Mouse (Mus musculus) intestine, postnatal 0 days (tissue): ENCODE measurements at regions not wholly inside any gene's neighbourhood (a gene's known extent, or its start where the extent isn't known, plus 50 kb on each side); places are given as distances from the start of the nearest gene placed in this dataset.
"Not testable (repeated sequence)": the region's sequence is repeated elsewhere in the genome, so short reads cannot be mapped to it uniquely, and the experiment has no call there.

ENCODE experiments used
- ATAC-seq: fragments of 200-750 bp; cut with Nextera tagmentation; 2 replicates; pipeline ENCODE4 v1.8.0; 2017; ENCODE audit warnings: mild to moderate bottlenecking, moderate TSS enrichment, moderate library complexity
- H3K27ac ChIP-seq: fragments of 300-500 bp; sonication (generic); 2 replicates; pipeline ENCODE4 v1.5.1; 2014; ENCODE audit warnings: mild to moderate bottlenecking, low read depth, low read length, moderate library complexity
- H3K27me3 ChIP-seq: fragments of 300-500 bp; sonication (generic); replicated peaks from 2 replicates; pipeline ENCODE4 v1.6.1; 2014; ENCODE audit warnings: low read length, mixed read lengths; ENCODE audit not compliant: control insufficient read depth, insufficient read depth
- H3K36me3 ChIP-seq: fragments of 300-500 bp; sonication (generic); 2 replicates; pipeline ENCODE4 v1.6.1; 2014; ENCODE audit warnings: mild to moderate bottlenecking, moderate library complexity; ENCODE audit not compliant: control insufficient read depth, insufficient read depth
- H3K4me1 ChIP-seq: fragments of 300-500 bp; sonication (generic); replicated peaks from 2 replicates; pipeline ENCODE4 v1.6.1; 2014; ENCODE audit warnings: antibody characterized with exemption, low read length, mixed read lengths; ENCODE audit not compliant: control insufficient read depth, insufficient read depth
- H3K4me2 ChIP-seq: fragments of 300-500 bp; sonication (generic); replicated peaks from 2 replicates; pipeline ENCODE4 v1.6.1; 2014; ENCODE audit warnings: low read depth, mild to moderate bottlenecking, moderate library complexity
- H3K4me3 ChIP-seq: fragments of 300-500 bp; sonication (generic); 2 replicates; pipeline ENCODE4 v1.5.1; 2014; ENCODE audit warnings: low read depth, low read length
- H3K9ac ChIP-seq: fragments of 300-500 bp; sonication (generic); 2 replicates; pipeline ENCODE4 v1.6.1; 2014; ENCODE audit warnings: mild to moderate bottlenecking, low read depth, low read length
- H3K9me3 ChIP-seq: fragments of 300-500 bp; sonication (generic); 2 replicates; pipeline ENCODE4 v1.6.1; 2016; ENCODE audit warnings: mixed run types; ENCODE audit not compliant: control insufficient read depth
- CTCF ChIP-seq: sonication (generic); IDR thresholded peaks from 2 replicates; pipeline ENCODE4 v1.5.1; 2016; ENCODE audit warnings: low read depth, mild to moderate bottlenecking, control low read depth, antibody characterized with exemption, moderate library complexity
- WGBS: fragments of 180-500 bp; shearing (Covaris S2); extraction: QIAGEN DNeasy Blood & Tissue Kit; methylation state at CpG from one replicate; pipeline ENCODE4 v1.1.7; 2014; 5-methylcytosine and 5-hydroxymethylcytosine counted together

GRCm38 (mm10) chr13:111904616-111905212, 95.9 kb upstream of the Map3k1 start:
- H3K27ac ChIP-seq = no peak overlapping the region
- H3K4me3 ChIP-seq = no peak overlapping the region
- H3K27me3 ChIP-seq = no peaks in the 10 kb centered on the region
- peak overlapping the region; percentile 35; the same call in 1 of the 2 replicates for H3K4me2 ChIP-seq
- 45% methylated on average over 15 of the region's 17 CpGs for WGBS
- H3K9ac ChIP-seq = no peak overlapping the region
- no peak for TF ChIP-seq CTCF
- no peaks in the 10 kb centered on the region for H3K9me3 ChIP-seq
- no peaks in the 10 kb centered on the region for H3K36me3 ChIP-seq
- no peaks in the 10 kb centered on the region for H3K4me1 ChIP-seq
- no peak for ATAC-seq

GRCm38 (mm10) chr13:111905213-111905701, 96.5 kb upstream of the Map3k1 start:
- Histone ChIP-seq H3K4me3 (no peak overlapping the region), H3K36me3 (no peaks in the 10 kb centered on the region), H3K4me1 (no peaks in the 10 kb centered on the region), H3K27ac (no peak overlapping the region), H3K9ac (no peak overlapping the region), H3K9me3 (no peaks in the 10 kb centered on the region), H3K27me3 (no peaks in the 10 kb centered on the region), H3K4me2 (peak overlapping the region; percentile 35; the same call in 1 of the 2 replicates)
- no peak for TF ChIP-seq CTCF
- 29% methylated on average over 10 of the region's 10 CpGs for WGBS
- ATAC-seq = peak; percentile 49; the same call in 1 of the 2 replicates

DNA sequence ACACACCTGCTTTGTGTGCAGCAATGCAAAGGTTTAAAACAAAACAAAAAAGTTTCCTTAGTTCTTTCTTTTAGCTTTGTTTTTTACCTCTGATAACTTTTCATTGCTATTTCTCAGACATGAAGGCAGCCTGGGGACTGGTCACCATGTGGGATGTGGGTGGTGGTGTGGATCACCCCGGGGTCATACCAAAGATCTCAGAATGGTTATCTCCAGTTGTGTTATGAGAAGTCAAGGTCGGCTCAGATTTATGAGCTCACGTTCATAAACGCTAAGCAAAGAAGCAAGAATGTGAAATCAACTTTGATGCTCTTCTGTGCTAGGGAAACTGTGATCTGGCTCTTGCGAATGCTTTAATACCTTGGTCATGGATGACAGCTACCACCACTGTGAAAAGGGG, 102.3 kb upstream of the Map3k1 start:
- Histone ChIP-seq H3K4me2 (no peak overlapping the region), H3K27ac (no peak overlapping the region), H3K9me3 (no peaks in the 10 kb centered on the region), H3K27me3 (no peaks in the 10 kb centered on the region), H3K36me3 (no peaks in the 10 kb centered on the region), H3K4me3 (no peak overlapping the region), H3K9ac (no peak overlapping the region), H3K4me1 (no peaks in the 10 kb centered on the region)
- ATAC-seq = no peak
- WGBS = 67% methylated on average over 5 of the region's 5 CpGs
- no peak for TF ChIP-seq CTCF

GRCm38 (mm10) chr13:111911661-111912312, 103.0 kb upstream of the Map3k1 start:
- no peaks in the 10 kb centered on the region for H3K36me3 ChIP-seq
- no peaks in the 10 kb centered on the region for H3K4me1 ChIP-seq
- ATAC-seq = no peak
- H3K27ac ChIP-seq = no peak overlapping the region
- H3K4me2 ChIP-seq = no peak overlapping the region
- no peak overlapping the region for H3K9ac ChIP-seq
- H3K9me3 ChIP-seq = no peaks in the 10 kb centered on the region
- no peak overlapping the region for H3K4me3 ChIP-seq
- 59% methylated on average over 11 of the region's 11 CpGs for WGBS
- H3K27me3 ChIP-seq = no peaks in the 10 kb centered on the region
- TF ChIP-seq CTCF = no peak

DNA sequence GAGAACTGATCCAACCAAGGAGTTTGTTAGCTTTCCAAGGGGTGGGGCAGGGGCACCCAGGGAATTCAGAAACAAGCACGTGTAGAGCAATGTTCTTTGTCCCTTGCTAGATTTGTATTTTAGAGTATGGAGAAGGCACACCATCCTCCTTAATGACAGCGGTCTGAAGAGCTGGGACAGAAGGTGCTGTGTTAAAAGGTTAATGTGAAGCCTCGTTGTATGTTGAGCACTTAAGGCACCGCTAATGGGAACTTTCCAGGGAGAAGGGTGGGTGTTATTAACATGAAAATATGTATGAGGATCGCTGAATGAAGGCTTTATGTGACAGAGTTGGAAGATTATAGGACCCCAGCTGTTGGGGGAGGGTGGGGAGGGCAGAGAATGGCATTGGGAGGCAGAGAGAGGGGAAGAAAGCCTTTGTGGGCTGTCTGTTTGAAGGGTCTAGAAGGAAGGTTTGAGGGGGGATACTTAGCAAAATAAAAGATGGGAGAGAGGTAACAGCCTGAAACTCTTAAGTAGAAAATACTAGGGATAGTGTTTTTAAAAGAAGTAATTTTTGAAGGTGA, 105.6 kb upstream of the Map3k1 start:
- H3K4me1 ChIP-seq = no peaks in the 10 kb centered on the region
- no peaks in the 10 kb centered on the region for H3K36me3 ChIP-seq
- no peak overlapping the region for H3K9ac ChIP-seq
- TF ChIP-seq CTCF = no peak
- ATAC-seq = no peak
- no peak overlapping the region for H3K4me3 ChIP-seq
- no peak overlapping the region for H3K27ac ChIP-seq
- H3K4me2 ChIP-seq = no peak overlapping the region
- no peaks in the 10 kb centered on the region for H3K27me3 ChIP-seq
- H3K9me3 ChIP-seq = no peaks in the 10 kb centered on the region
- WGBS = 58% methylated on average over 5 of the region's 5 CpGs

DNA sequence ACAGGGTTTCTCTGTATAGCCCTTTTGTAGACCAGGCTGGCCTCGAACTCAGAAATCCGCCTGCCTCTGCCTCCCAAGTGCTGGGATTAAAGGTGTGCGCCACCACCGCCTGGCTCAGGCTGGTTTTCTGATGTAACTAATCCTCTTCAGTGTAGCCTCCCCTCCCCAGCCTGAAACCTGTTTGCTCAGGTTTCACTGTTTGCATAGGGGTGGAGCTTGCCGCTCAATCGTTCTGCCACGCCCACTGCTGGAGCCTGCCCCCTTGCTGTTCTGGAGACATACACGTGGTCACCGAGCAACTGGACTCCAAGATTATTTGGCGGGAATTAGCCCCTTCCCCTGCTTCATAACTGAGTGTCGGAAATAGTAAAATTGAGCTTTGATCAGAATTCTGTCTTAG, 110.6 kb upstream of the Map3k1 start:
- WGBS = 66% methylated on average over 11 of the region's 11 CpGs
- not testable (repeated sequence) for H3K4me1 ChIP-seq, H3K27ac ChIP-seq, H3K27me3 ChIP-seq, H3K4me3 ChIP-seq, H3K4me2 ChIP-seq, H3K36me3 ChIP-seq, H3K9ac ChIP-seq, ATAC-seq, H3K9me3 ChIP-seq
